Mouse (Mus musculus) limb, embryonic 14.5 days (tissue): ENCODE measurements around the gene Gsg1. TPM values are rescaled to one million over a fixed set of nuclear protein-coding genes. Genes with fewer than 3 reads are reported as not detected.

Experiments used
- ATAC-seq: fragments of 200-750 bp; cut with Nextera tagmentation; 2 replicates; pipeline ENCODE4 v1.8.0; 2017; ENCODE audit warnings: low read depth, moderate number of reproducible peaks, moderate TSS enrichment; ENCODE audit not compliant: low FRiP score
- DNase-seq: peaks from one replicate; pipeline ENCODE4 v3.0.0-alpha.2; 2015; ENCODE audit warnings: low spot score
- H3K27ac ChIP-seq: fragments of 300-500 bp; sonication (generic); replicated peaks from 2 replicates; pipeline ENCODE4 v1.5.1; 2014; ENCODE audit warnings: low read depth, mild to moderate bottlenecking, low read length, moderate library complexity, mixed read lengths
- H3K27me3 ChIP-seq: fragments of 300-500 bp; sonication (generic); 2 replicates; pipeline ENCODE4 v1.6.1; 2014; ENCODE audit warnings: low read length, mixed read lengths; ENCODE audit not compliant: control insufficient read depth, insufficient read depth
- H3K36me3 ChIP-seq: fragments of 300-500 bp; sonication (generic); 2 replicates; pipeline ENCODE4 v1.6.1; 2014; ENCODE audit warnings: mild to moderate bottlenecking, low read length, moderate library complexity, mixed read lengths; ENCODE audit not compliant: control insufficient read depth, insufficient read depth
- H3K4me1 ChIP-seq: fragments of 300-500 bp; sonication (generic); 2 replicates; pipeline ENCODE4 v1.6.1; 2014; ENCODE audit warnings: antibody characterized with exemption, low read length, mixed read lengths; ENCODE audit not compliant: control insufficient read depth, insufficient read depth
- H3K4me2 ChIP-seq: fragments of 300-500 bp; sonication (generic); replicated peaks from 2 replicates; pipeline ENCODE4 v1.6.1; 2014; ENCODE audit warnings: low read depth, mild to moderate bottlenecking, low read length, moderate library complexity; ENCODE audit not compliant: severe bottlenecking
- H3K4me3 ChIP-seq: fragments of 300-500 bp; sonication (generic); replicated peaks from 2 replicates; pipeline ENCODE4 v1.5.1; 2014; ENCODE audit warnings: low read length
- H3K9ac ChIP-seq: fragments of 300-500 bp; sonication (generic); 2 replicates; pipeline ENCODE4 v1.6.1; 2014; ENCODE audit warnings: mild to moderate bottlenecking, low read depth, low read length, moderate library complexity; ENCODE audit not compliant: severe bottlenecking
- H3K9me3 ChIP-seq: fragments of 300-500 bp; sonication (generic); 2 replicates; pipeline ENCODE4 v1.6.1; 2016; ENCODE audit warnings: low read length; ENCODE audit not compliant: control insufficient read depth
- POLR2A ChIP-seq: fragments of 200-500 bp; IDR thresholded peaks from 2 replicates; pipeline ENCODE4 v1.8.0; 2012; ENCODE audit warnings: inconsistent platforms, mild to moderate bottlenecking, moderate library complexity, borderline replicate concordance; ENCODE audit not compliant: insufficient read depth, insufficient read length; ENCODE audit errors: extremely low read depth
- WGBS: fragments of 180-500 bp; shearing (Covaris S2); extraction: QIAGEN DNeasy Blood & Tissue Kit; methylation state at CpG from one replicate; pipeline ENCODE4 v1.1.7; 2014; 5-methylcytosine and 5-hydroxymethylcytosine counted together
- polyA plus RNA-seq, 2 experiments: library from polyadenylated mRNA; depleted of rRNA in 1 of 2; stranded (reverse) in 1 of 2; unstranded in 1 of 2; fragments of >200 nt; fragmentation: Nextera tagmentation in 1 of 2; extraction: Ambion mirVana in 1 of 2; gene quantifications; 2 replicates each; pipeline versions ENCODE4 v1.2.1 to v1.2.3; 2012 to 2014

The Gsg1 gene
- polyA plus RNA-seq, 2 experiments, result 1.1 to 1.6 TPM

- Histone ChIP-seq H3K4me2 (no peak overlapping the region), H3K27ac (no peak overlapping the region), H3K36me3 (no peaks in the 10 kb centered on the region), H3K9me3 (no peaks in the 10 kb centered on the region), H3K27me3 (no peaks in the 10 kb centered on the region), H3K9ac (no peak overlapping the region), H3K4me3 (no peak overlapping the region), H3K4me1 (peaks cover 18% of the 10 kb centered on the region)
- TF ChIP-seq POLR2A, result no peak
- 58% methylated on average over 17 of the region's 17 CpGs for WGBS
- no peak for DNase-seq
- ATAC-seq, result 0 out of 2 replicates have a peak, but pooled peaks have one; percentile 23
Measured at GRCm38 (mm10) chr6:135296267-135296666, 42.1 kb upstream of the Gsg1 start.

DNA sequence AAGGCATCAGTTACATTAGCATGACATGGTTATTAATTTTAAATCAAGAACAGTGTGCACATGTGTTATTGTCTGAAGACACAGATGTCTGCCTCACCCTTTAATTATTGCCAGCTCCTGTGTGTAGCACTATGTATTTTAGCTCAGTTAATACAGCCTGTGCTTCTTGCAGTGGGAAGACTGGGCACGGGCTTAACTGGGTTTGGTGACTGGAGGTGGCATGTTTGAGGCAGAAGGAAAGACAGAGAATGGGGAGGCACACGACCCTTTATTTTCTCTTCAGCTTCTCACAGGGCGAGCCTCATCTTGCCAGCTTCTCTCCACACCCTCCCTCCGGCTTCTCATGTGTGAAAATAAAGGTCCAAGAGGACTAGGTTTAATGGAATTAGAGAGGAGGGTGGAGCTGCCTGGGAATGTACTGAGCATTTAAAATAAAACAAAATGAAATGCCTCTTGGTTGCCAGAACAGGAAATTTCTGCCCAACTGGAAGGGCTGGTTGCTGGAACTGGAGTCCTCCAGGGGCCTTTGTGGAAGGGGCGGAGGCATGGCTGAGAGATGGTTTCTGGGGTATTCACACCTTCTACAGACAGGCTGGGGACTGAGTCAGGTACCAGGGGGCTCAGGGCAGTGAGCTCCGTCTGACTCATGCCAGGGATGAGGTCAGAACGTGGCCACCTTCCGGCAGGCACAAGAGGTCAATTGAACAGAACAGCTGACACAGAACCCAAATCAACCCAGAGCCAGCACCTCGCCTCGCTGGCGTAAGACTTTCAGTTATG, 41.1 kb upstream of the Gsg1 start:
- Histone ChIP-seq H3K36me3 (no peaks in the 10 kb centered on the region), H3K4me1 (peaks cover 18% of the 10 kb centered on the region), H3K4me2 (no peak overlapping the region), H3K9ac (no peak overlapping the region), H3K4me3 (no peak overlapping the region), H3K9me3 (no peaks in the 10 kb centered on the region), H3K27ac (no peak overlapping the region), H3K27me3 (no peaks in the 10 kb centered on the region)
- 56% methylated on average over 11 of the region's 11 CpGs for WGBS
- TF ChIP-seq POLR2A, result no peak
- no peak; the same call in 1 of the 2 replicates for ATAC-seq
- DNase-seq, result peak; percentile 50

GRCm38 (mm10) chr6:135294150-135294549, 40.0 kb upstream of the Gsg1 start:
- ATAC-seq (no peak), DNase-seq (no peak)
- H3K9ac ChIP-seq, result no peak overlapping the region
- H3K4me2 ChIP-seq, result no peak overlapping the region
- no peak overlapping the region for H3K4me3 ChIP-seq
- no peaks in the 10 kb centered on the region for H3K9me3 ChIP-seq
- H3K27ac ChIP-seq, result no peak overlapping the region
- H3K36me3 ChIP-seq, result no peaks in the 10 kb centered on the region
- no peak for TF ChIP-seq POLR2A
- no peaks in the 10 kb centered on the region for H3K27me3 ChIP-seq
- 72% methylated on average over 6 of the region's 6 CpGs for WGBS
- peaks cover 18% of the 10 kb centered on the region for H3K4me1 ChIP-seq

DNA sequence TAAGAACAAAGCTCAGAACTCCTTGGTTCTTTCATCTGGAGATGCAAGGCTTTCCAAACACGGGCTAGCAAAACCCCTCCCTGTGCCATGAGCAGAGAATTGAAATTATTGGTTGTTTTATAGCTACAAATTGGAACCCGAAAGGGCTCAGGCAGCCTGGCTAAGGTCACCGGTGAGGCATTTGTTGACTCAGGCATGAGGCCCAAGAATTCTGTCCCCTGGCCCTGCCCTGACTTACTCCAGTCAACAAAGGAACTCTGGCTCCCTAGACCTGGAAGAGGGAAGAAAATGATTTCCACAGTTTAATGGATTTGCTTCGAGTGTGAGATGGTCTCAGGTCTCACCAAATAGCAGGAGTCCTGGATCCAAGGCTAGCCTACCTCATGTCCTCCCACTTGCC, 38.2 kb upstream of the Gsg1 start:
- H3K4me1 ChIP-seq, result peaks cover 18% of the 10 kb centered on the region
- DNase-seq (no peak), ATAC-seq (no peak)
- no peak overlapping the region for H3K4me2 ChIP-seq
- WGBS, result 38% methylated on average over 4 of the region's 4 CpGs
- H3K9ac ChIP-seq, result no peak overlapping the region
- no peaks in the 10 kb centered on the region for H3K9me3 ChIP-seq
- H3K27me3 ChIP-seq, result no peaks in the 10 kb centered on the region
- no peak overlapping the region for H3K27ac ChIP-seq
- H3K36me3 ChIP-seq, result no peaks in the 10 kb centered on the region
- no peak overlapping the region for H3K4me3 ChIP-seq
- no peak for TF ChIP-seq POLR2A

- H3K9ac ChIP-seq, result no peak overlapping the region
- H3K4me3 ChIP-seq, result no peak overlapping the region
- no peak overlapping the region for H3K27ac ChIP-seq
- no peak for TF ChIP-seq POLR2A
- peaks cover 11% of the 10 kb centered on the region for H3K4me1 ChIP-seq
- ATAC-seq, result no peak
- DNase-seq, result no peak
- H3K36me3 ChIP-seq, result no peaks in the 10 kb centered on the region
- no peak overlapping the region for H3K4me2 ChIP-seq
- no peaks in the 10 kb centered on the region for H3K9me3 ChIP-seq
- no peaks in the 10 kb centered on the region for H3K27me3 ChIP-seq
- 4% methylated on average over 10 of the region's 10 CpGs for WGBS
Measured at GRCm38 (mm10) chr6:135279856-135280255, 25.7 kb upstream of the Gsg1 start.
